Mouse (Mus musculus): ENCODE measurements around the gene Mrpl30. TPM values are rescaled to one million over a fixed set of nuclear protein-coding genes. Genes with fewer than 3 reads are reported as not detected.

Gene Mrpl30
- 55.8 TPM for polyA plus RNA-seq (2017; shearing (Covaris generic))

GRCm38 (mm10) chr1:37890025-37890652 lies at the start of gene Mrpl30, which contains the start of gene Mitd1:
Gene Mrpl30 (plus strand): TSS chr1:37890477.
Gene Mitd1 (minus strand): TSS chr1:37890411.

GRCm38 (mm10) chr1:37866286-37866685 lies 24.0 kb upstream of the Mrpl30 start, which contains the start of gene Tsga10:
Gene Tsga10 (minus strand): TSS chr1:37866429.

GRCm38 (mm10) chr1:37871704-37872103 lies 18.6 kb upstream of the Mrpl30 start, which contains the start of gene Lipt1:
Gene Lipt1 (plus strand): TSS chr1:37871738.

GRCm38 (mm10) chr1:37916393-37916792 lies 26.1 kb downstream of the Mrpl30 start, which contains the start of gene Lyg2:
Gene Lyg2 (minus strand): TSS chr1:37916493.

Other genes with a start within 250 kb of the Mrpl30 start
- 0.72 TPM for gene 2010300C02Rik, start 170.4 kb upstream of the Mrpl30 start, polyA plus RNA-seq (2017; shearing (Covaris generic))
- gene Tsga10, start 24.0 kb upstream of the Mrpl30 start, polyA plus RNA-seq (2017; shearing (Covaris generic)), result 1.4 TPM
- 1.7 TPM for gene Lipt1, start 18.7 kb upstream of the Mrpl30 start, polyA plus RNA-seq (2017; shearing (Covaris generic))
- 40.7 TPM for gene Mitd1, start 66 bp upstream of the Mrpl30 start, polyA plus RNA-seq (2017; shearing (Covaris generic))
- not detected for gene Lyg2, start 26.0 kb downstream of the Mrpl30 start, polyA plus RNA-seq (2017; shearing (Covaris generic))
- gene Lyg1, start 67.3 kb downstream of the Mrpl30 start, polyA plus RNA-seq (2017; shearing (Covaris generic)), result not detected
- 106 TPM for gene Txndc9, start 107.4 kb downstream of the Mrpl30 start, polyA plus RNA-seq (2017; shearing (Covaris generic))
- gene Eif5b, start 107.5 kb downstream of the Mrpl30 start, polyA plus RNA-seq (2017; shearing (Covaris generic)), result 16.1 TPM
- gene Rev1, start 239.3 kb downstream of the Mrpl30 start, polyA plus RNA-seq (2017; shearing (Covaris generic)), result 31.7 TPM